Mouse (Mus musculus) C2C12 (cell line): ENCODE data around the gene Ifitm3. TPM values are rescaled to one million over a fixed set of nuclear protein-coding genes. Genes with fewer than 3 reads are reported as not detected.
"Not testable (repeated sequence)": the region's sequence is repeated elsewhere in the genome, so short reads cannot be mapped to it uniquely, and the experiment has no call there.

Experiments used
- H3K27me3 ChIP-seq: one replicate; pipeline ENCODE4 v1.6.1; 2011; ENCODE audit not compliant: control insufficient read depth, insufficient read depth, insufficient read length
- H3K36me3 ChIP-seq: one replicate; pipeline ENCODE4 v1.6.1; 2011; ENCODE audit not compliant: control insufficient read depth, insufficient read depth
- H3K4me3 ChIP-seq: one replicate; pipeline ENCODE4 v1.5.1; 2011; ENCODE audit warnings: mild to moderate bottlenecking, control low read depth; ENCODE audit not compliant: poor library complexity, insufficient read depth, severe bottlenecking
- H3K79me2 ChIP-seq: one replicate; pipeline ENCODE4 v1.6.1; 2011; ENCODE audit not compliant: control insufficient read depth, insufficient read depth
- H3K79me3 ChIP-seq: one replicate; pipeline ENCODE4 v1.6.1; 2011; ENCODE audit warnings: low read depth, control low read depth
- H3ac ChIP-seq: one replicate; pipeline ENCODE3; 2011; ENCODE audit warnings: low read depth; ENCODE audit not compliant: control insufficient read depth, insufficient read length
- CEBPB ChIP-seq: IDR thresholded peaks from one replicate; pipeline ENCODE4 v1.6.1; 2011; ENCODE audit warnings: low read depth, mild to moderate bottlenecking, control low read depth, moderate library complexity
- CTCF ChIP-seq: IDR thresholded peaks from one replicate; pipeline ENCODE4 v1.5.1; 2011; ENCODE audit not compliant: control insufficient read depth, insufficient read depth, insufficient read length
- FOSL1 ChIP-seq: IDR thresholded peaks from one replicate; pipeline ENCODE4 v1.8.0; 2011; ENCODE audit warnings: mild to moderate bottlenecking, low read length; ENCODE audit not compliant: poor library complexity, insufficient read depth, severe bottlenecking
- MAX ChIP-seq: IDR thresholded peaks from one replicate; pipeline ENCODE4 v1.6.1; 2011; ENCODE audit warnings: mild to moderate bottlenecking, control low read depth
- MYOD1 ChIP-seq: IDR thresholded peaks from one replicate; pipeline ENCODE4 v1.6.1; 2011; ENCODE audit warnings: low read depth; ENCODE audit not compliant: control insufficient read depth, insufficient read length
- MYOG ChIP-seq: IDR thresholded peaks from one replicate; pipeline ENCODE4 v1.6.1; 2011; ENCODE audit not compliant: control insufficient read depth, insufficient read length; ENCODE audit errors: extremely low read depth
- USF1 ChIP-seq: IDR thresholded peaks from one replicate; pipeline ENCODE4 v1.6.1; 2011; ENCODE audit warnings: low read depth, mild to moderate bottlenecking, control low read depth, moderate library complexity
- polyA plus RNA-seq: library from polyadenylated mRNA; unstranded; fragments of >200 nt; fragmentation: generic; extraction: Trizol; gene quantifications from one replicate; pipeline ENCODE4 v1.2.1, GENCODE M21; 2012; ENCODE audit warnings: missing spikeins

The Ifitm3 gene
- polyA plus RNA-seq, 1 experiment = 956 TPM

DNA sequence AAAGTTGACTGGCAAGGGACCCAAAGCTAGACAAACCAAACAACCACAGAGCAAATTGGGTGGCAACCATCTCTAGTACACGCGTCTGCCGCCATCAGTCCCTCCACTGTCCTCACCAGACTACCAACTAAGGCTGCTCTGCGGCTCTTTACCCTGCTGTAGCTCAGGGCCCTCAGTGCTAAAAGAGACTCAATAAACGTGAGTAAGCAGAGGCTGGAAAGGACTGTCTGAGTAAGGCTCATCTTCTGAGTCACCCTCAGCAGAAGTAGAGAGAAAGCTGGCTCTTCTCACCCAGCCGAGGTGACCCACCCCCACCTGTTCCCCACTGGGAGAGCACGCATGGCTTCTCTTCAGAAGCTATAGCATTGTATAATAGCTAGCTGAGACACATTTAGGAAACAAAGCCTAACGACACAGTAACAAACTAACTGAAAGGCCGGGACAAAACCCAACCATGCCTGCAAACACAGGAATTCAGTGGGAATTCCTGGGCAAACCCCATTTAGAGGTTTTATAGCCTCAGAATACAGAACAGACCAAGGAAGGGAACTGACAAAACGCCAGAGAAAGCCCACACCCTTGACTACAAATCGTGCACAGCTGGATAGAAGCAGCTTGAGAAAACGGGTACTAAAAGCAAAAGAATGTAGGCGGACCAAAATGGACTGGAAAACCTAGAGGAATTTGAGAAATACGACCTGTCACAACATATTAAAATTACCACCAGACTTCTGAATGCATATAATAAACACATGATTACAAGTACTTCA, 37.0 kb downstream of the Ifitm3 start:
- peak overlapping the region; percentile 43 for H3ac ChIP-seq
- no peaks in the 10 kb centered on the region for H3K27me3 ChIP-seq
- TF ChIP-seq USF1 = no peak
- peak; percentile 47 for TF ChIP-seq MYOD1
- H3K4me3 ChIP-seq = no peak overlapping the region
- H3K36me3 ChIP-seq = no peaks in the 10 kb centered on the region
- H3K79me3 ChIP-seq = peaks cover 2% of the 10 kb centered on the region
- H3K79me2 ChIP-seq = peaks cover 11% of the 10 kb centered on the region

DNA sequence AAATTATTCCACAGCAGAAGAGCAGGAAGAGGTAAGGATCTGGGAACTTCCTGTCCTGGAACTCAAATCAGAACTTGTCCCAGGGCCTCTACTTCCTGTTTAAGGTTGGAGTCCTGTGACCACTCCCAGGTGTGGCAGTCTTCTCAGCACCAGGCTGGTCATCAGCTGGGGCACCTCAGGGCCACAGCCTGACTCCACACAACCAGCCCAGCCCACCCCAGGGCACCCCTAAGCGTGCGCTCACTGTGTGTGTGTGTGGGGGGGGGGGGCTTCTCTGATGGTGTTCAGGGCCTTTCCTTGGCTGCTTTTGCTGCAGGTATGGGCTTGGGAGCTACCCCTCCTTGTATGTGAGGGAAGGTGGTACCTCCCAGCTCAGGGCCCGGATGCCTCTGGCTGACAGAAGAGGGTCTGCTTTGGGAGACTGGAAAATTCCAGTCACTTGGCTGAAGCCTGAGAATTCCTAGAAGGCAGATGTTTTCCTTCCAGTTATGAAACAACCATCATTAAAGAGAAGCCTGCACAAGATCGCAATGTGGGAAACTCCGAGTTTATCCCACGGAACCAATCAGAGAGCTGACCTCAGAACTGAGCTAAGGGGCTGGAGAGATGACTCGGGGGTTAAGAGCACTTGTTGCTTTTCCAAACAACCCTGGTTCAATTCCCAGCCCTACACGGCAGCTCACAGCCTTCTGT, 38.9 kb downstream of the Ifitm3 start:
- no peaks in the 10 kb centered on the region for H3K36me3 ChIP-seq
- H3K79me2 ChIP-seq = peaks cover 11% of the 10 kb centered on the region
- H3ac ChIP-seq = no peak overlapping the region
- H3K27me3 ChIP-seq = no peaks in the 10 kb centered on the region
- TF ChIP-seq FOSL1 = no peak
- TF ChIP-seq CTCF = no peak
- no peak for TF ChIP-seq MYOG
- TF ChIP-seq MYOD1 = no peak
- no peak for TF ChIP-seq CEBPB
- no peak for TF ChIP-seq USF1
- TF ChIP-seq MAX = no peak
- no peak overlapping the region for H3K4me3 ChIP-seq
- peaks cover 2% of the 10 kb centered on the region for H3K79me3 ChIP-seq

DNA sequence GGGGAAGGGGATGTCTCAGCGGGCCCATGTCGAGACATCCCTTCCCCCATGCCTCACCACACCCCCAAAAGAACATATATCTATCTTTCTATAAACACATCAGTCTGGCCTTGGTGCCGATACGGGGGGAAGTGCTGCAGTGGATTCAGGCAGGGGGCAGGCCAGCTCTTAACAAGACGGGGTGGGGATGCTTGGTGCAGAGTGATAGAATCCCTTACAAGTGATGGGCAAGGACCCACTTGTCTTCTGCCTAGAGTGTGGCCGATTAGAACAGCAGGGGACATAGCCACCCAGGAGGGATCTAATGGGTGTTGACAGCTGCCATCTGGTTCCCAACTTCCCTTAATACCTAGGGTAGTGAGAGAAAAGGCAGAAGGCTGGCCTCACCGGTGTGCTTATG, 39.6 kb downstream of the Ifitm3 start:
- no peaks in the 10 kb centered on the region for H3K27me3 ChIP-seq
- peaks cover 11% of the 10 kb centered on the region for H3K79me2 ChIP-seq
- H3ac ChIP-seq = no peak overlapping the region
- no peaks in the 10 kb centered on the region for H3K36me3 ChIP-seq
- H3K79me3 ChIP-seq = peaks cover 2% of the 10 kb centered on the region
- H3K4me3 ChIP-seq = no peak overlapping the region
- TF ChIP-seq MYOG (no peak), FOSL1 (no peak), MYOD1 (no peak)

DNA sequence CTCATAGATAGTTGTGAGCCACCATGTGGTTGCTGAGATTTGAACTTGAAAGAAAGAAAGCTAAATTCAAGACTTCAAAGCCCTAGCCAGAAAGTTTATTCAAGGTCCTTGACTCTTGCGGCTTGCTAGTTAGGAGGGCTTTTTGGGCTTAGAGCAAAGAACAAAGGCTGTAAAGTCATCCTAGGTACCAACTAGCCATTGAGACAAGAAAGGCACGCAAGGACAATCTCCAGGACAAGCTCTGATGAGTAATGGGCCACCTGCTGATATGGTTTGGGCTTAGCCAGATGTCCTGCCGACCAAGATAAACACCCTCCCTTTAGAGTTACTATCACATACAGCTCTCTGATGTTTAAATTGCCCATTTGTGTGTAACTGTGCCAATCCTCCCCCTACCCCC, 41.9 kb downstream of the Ifitm3 start:
- not testable (repeated sequence) for H3K36me3 ChIP-seq, H3K27me3 ChIP-seq, H3K79me3 ChIP-seq, H3K4me3 ChIP-seq, H3ac ChIP-seq
- peaks cover 11% of the 10 kb centered on the region for H3K79me2 ChIP-seq
- TF ChIP-seq MYOD1 = peak; percentile 5

DNA sequence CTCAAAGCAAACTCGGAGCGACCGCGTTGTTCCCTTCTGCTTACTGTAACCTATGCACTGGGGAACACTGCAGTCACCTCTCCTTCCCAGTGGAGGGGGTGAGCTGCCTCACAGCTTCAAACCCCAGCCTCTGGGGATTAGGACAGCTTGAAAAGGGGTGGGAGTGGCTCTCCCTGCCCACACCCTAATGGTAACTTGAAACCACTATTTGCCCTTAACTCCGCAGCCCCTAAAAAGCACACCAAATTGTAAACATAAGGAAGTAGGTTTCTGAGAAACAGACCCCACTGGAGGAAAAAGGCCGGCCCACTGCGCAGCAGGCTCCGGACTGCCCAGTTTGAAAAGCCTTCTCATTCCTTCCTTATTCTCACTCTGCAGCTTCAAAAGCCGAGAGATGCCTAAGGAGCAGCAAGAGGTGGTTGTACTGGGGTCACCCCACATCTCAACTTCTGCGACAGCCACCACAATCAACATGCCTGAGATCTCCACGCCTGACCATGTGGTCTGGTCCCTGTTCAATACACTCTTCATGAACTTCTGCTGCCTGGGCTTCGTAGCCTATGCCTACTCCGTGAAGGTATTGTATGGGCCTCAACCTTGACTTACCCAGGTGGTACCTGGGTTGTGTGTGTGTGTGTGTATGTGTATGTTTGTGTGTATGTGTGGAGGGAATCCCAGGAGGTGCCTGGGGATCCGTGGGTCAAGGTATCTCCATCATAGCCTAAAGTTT, 42.5 kb downstream of the Ifitm3 start:
- H3K27me3 ChIP-seq = no peaks in the 10 kb centered on the region
- H3K36me3 ChIP-seq = no peaks in the 10 kb centered on the region
- H3K4me3 ChIP-seq = no peak overlapping the region
- peaks cover 11% of the 10 kb centered on the region for H3K79me2 ChIP-seq
- H3ac ChIP-seq = no peak overlapping the region
- no peak for TF ChIP-seq FOSL1
- TF ChIP-seq CTCF = no peak
- TF ChIP-seq CEBPB = no peak
- no peak for TF ChIP-seq USF1
- no peak for TF ChIP-seq MYOG
- peaks cover 2% of the 10 kb centered on the region for H3K79me3 ChIP-seq

DNA sequence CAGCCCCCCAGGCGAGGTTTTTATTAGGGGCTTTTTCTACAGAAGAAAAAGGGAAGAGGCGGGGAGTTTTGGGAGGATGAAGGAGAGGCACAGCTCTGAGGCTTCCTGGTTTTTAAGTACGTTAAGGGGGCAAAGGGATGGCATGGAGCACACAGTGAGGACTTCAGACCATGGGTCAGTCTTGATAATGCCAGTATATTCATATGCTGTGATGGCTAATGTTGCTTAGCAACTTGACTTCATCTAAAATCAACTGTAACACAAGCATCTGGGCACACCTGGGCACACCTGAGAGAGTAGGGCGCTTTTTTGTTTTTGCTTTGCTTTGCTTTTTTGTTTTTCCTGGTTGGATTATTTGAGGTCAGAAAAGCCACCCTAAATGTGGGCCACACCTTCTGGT, 43.6 kb downstream of the Ifitm3 start, which contains the start of gene Ifitm1:
Ifitm1 (plus strand) TSS at position 301 of the 400 bp plus-strand sequence.
- Histone ChIP-seq H3ac (no peak within 1 kb of the TSS), H3K79me2 (peaks cover 11% of the 10 kb centered on the region), H3K79me3 (peaks cover 2% of the 10 kb centered on the region), H3K27me3 (no peaks in the 10 kb centered on the region), H3K36me3 (no peaks in the 10 kb centered on the region), H3K4me3 (no peak within 1 kb of the TSS)
- TF ChIP-seq USF1 (no peak), CTCF (no peak), CEBPB (no peak), MYOD1 (no peak), MYOG (no peak), MAX (no peak), FOSL1 (no peak)
